Mouse (Mus musculus): ENCODE measurements around the gene Btnl10.

Gene Btnl10

DNA sequence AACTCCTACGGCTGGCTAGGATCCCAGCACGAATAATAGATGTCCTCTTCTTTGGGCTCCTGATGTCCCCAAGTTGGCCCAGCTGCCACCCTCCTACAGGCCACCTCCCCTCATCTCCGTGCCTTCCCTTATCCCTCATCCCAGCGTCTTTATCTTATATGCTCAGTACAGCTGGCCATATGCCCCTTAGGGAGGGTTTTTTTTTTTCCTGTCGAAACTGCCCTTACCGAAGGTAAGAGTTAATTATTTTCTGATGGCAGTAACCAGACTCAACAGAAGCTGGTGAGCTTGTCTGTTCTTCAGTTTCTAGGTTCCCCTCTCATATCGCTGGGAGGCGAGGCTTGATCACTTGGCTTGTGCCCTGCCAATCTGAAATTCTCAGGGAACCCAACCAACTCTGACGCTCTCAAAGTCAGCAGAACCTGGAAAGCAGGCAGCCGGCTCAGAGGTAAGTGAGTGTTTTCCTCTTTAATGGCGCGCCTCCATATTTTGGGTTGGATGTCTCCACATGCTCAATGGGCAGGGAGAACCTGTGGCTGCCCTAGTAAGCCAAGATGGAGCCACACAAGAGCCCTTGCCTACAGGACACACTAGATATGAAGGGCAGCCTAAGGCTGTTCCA is at the start of gene Btnl10:
TSS of gene Btnl10 (plus strand) at position 164 of the 622 bp plus-strand sequence.
- DNase-seq (ENCODE audit: extremely low read depth, insufficient read length, low spot score), result no peak

DNA sequence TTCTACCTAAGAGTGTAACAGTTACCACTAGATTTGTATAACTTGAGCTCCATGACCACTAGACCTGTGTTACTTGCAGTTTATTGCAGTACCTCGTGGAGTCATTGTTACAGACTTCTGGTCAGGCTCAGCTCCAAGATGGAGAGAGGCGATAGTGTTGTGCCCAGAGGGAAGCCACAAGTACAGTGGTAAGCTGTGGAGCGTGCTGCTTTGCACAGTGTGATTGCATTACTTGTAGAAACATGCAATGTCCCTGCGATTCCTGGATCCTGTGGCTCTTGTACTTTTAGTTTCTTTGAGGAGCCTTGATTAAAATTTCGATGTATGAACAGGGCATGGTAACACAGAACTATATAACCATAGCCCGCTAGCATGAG is 49.8 kb upstream of the Btnl10 start:
- no peak for DNase-seq (ENCODE audit: extremely low read depth, insufficient read length, low spot score)

DNA sequence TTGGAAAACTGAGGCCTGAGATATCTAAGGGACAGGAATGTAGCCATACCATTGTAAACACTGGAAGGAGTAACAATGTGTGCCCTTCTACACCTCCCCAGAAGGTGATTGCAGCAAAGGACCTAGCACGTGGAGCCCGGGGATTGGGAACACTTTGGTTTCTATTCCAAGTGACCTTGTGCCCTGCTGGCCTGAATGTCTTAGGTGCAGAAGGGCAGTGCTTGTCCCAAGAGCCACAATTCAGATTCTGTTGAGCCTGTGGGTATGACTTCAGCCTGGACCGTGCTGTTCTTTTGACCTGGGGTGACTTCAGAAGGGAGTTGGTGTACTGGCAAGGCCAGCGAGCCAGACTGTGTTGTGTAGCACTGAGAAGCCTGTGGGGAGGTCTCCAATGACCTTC is 46.7 kb upstream of the Btnl10 start:
- DNase-seq (ENCODE audit: extremely low read depth, insufficient read length, low spot score), result no peak

DNA sequence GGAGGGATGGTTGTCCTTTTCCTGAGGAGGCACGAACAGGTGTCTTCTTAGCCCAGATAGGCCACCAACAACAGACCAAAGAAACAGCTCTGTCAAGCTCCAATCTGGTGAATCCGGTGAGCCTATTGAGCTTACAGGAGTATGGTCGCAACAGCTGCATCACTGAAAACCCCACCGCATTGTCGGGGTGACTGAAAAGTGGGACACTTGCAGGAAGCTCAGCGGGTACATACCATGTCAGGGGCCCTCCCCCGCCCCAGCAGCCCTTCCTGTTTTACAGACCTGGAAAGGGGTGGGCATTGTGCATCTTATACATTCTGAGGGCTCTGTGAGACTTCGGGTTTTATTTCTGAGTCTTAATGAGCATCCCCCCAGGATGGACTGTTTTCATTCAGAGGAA is 34.0 kb upstream of the Btnl10 start:
- DNase-seq (ENCODE audit: extremely low read depth, insufficient read length, low spot score), result no peak

DNA sequence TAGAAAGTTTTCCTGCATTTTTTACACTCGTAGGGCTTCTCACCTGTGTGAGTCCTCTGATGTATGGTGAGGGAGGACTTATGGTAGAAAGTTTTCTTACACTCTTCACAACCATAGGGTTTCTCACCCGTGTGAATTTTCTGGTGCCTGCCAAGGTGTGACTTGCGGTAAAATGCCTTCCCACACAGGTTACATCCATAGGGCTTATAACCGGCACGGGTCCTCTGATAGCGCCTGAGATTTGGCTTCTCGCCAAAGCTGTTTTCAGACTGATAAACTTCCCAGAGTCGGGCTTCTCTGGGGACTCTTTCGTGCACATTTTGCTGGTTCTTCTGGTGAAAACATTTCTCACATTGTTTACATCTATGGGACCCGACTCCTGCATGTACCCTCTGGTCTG is 27.2 kb upstream of the Btnl10 start:
- DNase-seq (ENCODE audit: extremely low read depth, insufficient read length, low spot score), result no peak

DNA sequence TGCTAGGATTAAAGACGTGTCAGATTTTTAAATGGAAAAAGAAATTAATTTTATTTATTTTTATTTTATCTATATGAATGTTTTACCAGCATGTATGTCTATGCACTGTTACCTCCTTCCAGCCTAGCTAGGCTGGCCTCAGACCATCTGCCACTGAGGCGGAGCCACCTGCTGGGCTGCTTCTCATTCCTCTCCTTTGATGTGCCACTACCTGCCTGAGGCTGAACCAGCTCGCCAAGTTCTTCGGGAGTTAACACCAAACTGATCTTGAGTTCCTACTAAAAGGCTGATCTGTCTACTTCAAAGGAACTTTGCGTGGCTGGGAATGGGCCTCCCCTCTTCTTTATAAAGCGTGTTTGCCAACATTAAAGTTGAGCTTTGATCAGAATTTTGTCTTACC is 23.3 kb upstream of the Btnl10 start:
- DNase-seq (ENCODE audit: extremely low read depth, insufficient read length, low spot score), result no peak

DNA sequence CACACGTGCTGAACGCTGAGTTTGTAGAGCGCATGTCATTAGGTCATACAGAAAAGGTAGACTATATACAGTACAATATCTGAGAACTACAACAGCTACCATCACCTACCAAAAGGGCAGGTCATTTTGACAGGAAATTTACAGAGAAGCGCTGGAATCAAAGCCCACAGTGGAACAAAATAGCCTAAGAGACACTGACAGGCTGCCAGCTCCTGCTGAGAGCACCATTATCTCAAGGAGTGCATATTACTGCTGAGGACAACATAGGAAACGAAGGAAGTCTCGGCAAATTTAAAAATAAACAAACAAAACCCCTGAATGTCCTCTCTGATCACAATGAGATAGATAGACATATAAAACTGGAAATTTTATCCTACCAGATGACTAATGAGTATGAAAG is 20.2 kb upstream of the Btnl10 start:
- no peak for DNase-seq (ENCODE audit: extremely low read depth, insufficient read length, low spot score)

DNA sequence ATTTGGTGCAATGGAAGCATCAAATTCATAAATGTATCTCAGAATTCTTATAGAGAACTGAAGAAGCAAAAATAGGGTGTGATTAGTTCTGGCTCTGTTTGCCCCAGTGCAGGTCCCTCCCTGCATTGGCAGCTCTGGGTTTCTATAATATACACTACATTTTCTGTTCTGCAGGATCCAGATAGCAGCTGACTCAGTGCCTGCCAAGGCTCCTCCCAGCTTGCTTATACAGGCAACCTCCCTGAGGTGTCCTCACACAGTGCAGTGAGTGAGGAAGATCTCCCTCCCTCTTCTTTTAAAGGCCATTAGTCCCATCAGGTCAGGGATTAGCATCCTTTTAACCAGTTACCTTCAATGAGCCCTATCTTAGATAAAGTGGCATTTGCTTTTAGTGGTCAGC is 16.6 kb upstream of the Btnl10 start:
- DNase-seq (ENCODE audit: extremely low read depth, insufficient read length, low spot score), result no peak

DNA sequence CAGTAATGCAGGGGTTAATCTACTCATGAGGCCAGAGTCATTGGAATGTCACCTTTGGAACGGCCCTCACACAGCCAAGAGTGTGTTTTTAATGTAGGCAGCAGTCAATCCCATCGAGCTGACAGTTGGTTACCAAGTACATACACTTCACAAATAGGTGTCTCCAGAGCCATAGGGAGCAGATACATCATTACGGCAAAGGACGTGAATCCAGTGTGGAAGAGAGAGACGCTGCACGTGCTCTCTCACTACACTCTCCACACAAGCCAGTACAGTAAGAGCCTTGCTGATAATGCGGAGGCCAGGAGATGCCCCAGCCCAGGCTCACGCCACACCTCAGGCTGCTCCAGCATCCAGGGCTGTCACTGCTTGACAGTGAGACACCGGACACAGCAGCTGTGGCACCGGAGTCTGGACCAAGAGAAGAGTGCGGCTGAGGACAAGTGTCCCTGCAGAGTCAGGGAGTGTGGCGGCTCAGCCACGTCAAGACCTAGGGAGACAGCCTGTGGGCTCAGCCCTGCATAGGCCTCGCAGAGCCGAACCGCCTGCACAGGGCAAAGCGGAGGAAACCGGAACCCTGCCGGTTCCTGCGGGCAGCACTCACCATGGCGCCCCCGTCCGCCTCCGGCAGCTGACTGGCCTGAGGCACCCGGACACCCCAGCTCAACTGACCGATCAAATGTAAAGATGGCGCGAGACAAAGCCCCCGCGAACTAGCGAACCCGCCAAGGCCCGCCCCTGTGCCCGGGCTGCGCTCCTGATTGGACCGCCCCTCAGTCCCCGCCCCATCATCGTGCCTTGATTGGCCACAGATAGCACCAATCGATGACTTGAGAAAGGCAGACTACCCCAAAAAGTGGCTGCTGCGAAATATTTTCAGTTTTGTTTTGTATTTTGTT is 13.9 kb upstream of the Btnl10 start, which contains the start of gene Zfp39:
TSS of gene Zfp39 (minus strand) at position 715 of the 899 bp plus-strand sequence.
- DNase-seq (ENCODE audit: extremely low read depth, insufficient read length, low spot score), result peak; percentile 98

DNA sequence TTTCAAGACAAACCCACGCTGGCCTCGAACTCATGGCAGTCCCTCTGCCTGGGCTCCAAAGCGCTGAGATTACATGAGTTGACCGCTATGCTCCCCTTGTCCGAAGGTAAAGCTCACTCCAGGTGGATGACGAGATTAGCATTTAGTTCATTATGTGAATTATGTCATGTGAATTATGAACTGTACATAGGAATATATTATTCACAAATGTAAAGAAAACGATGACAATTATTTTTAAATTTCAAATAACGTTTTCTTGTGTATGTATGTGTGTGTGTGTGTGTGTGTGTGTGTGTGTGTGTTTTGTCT is 13.3 kb upstream of the Btnl10 start:
- no peak for DNase-seq (ENCODE audit: extremely low read depth, insufficient read length, low spot score)

DNA sequence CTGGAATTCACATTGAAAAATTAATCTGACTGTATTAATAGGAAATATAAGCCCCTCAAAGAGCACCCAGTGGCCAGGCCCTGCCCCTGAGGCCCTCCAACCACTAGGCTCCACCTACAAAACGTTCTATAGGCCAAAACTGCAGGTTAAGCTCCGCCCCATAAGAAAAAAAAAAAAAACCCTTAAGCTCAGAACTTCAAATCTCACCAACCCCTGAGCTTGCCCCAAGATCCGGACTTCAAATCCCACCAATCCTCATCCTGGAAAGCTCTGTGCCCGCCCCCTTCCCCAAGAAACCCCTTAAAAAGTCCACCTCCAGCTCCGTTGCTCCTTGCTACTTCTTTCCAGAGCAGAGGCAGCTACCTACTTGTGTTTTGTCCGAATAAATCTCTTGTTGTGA is 12.9 kb upstream of the Btnl10 start:
- peak; percentile 50 for DNase-seq (ENCODE audit: extremely low read depth, insufficient read length, low spot score)

DNA sequence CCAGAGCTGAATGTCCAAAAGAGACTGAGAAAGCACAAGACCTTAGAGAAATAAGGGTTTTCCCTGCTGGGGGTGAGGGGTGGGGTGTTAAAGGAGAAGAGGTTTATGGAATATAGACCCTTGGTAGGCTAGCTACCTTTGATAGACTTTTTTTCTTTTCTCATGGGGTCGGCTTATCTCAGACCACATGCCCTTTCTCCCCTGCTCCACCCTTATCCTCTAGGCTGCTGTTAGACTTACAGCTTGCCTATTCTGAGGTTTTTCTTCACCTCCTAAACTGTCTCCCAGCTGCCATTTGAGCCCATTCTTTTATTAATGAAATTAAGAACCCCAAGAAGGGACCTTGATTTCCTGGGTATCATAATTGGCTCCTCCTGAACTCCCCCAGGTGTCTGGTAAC is 3.9 kb upstream of the Btnl10 start:
- DNase-seq (ENCODE audit: extremely low read depth, insufficient read length, low spot score), result no peak

DNA sequence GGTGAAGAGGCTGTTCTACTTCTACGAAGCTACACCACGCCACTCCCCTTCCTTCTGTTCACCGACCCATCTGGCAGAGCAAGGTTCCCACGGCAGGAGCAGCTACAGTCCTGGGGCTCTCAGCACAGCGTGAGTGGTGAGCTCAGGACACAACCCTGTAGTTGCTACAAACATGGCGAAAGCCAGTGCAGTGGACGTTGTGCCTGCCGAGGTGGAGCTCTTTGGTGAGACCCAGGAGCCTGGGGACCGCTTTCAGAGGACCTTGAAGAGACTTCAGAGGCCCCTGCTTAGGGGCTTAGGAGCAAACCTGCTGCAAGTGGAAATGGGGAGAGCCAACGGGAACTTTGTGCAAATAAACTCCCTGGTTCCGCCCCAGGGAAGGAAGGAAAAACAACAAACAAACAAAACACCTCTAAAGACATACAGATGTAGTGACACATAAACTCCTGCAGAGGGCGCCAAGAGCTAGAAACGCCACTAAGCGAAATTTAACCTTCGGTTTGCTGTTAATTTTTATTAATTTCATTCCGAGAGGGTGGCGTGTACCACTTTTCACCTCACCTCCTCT is 3.2 kb upstream of the Btnl10 start:
- DNase-seq (ENCODE audit: extremely low read depth, insufficient read length, low spot score), result no peak

DNA sequence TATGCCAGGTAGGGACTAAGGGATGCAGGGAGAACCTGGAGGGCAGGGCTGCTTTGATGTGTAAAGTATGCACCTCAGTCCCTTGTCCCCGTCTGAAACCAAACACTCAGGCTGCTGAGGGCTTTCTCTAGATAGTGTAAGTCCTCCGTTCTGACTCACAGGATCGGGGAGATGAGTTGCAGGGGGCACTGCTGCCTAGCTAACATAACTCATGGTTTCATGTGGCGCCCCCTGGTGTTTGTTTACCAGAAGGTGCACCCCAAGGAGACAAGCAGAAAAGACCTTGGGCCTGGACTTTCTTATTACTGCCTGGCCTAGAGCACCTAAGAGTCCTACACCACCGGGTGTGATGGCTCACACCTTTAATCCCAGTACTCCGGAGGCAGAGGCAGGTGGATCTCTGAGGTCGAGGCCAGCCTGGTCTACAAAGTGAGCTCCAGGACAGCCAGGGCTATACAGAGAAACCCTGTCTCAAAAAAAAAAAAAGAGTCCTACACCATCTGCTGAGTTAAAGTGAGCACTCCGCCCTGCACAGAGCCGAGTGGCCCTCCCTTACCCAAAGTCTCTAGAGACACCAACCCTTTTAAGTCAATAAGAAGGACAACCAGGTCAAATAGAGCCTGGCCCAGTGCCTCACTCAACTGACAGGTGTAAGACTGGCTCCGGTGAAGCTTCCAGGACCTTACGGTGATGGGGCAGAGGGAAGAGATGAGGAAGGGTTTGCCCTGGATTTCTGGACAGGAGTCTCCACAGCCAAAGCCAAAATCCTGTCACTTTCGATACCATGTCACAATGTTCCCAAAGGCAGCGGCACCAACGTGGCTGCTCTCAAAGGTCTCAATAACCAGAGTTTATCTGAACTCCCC is 596 bp upstream of the Btnl10 start:
- peak; percentile 27 for DNase-seq (ENCODE audit: extremely low read depth, insufficient read length, low spot score)

DNA sequence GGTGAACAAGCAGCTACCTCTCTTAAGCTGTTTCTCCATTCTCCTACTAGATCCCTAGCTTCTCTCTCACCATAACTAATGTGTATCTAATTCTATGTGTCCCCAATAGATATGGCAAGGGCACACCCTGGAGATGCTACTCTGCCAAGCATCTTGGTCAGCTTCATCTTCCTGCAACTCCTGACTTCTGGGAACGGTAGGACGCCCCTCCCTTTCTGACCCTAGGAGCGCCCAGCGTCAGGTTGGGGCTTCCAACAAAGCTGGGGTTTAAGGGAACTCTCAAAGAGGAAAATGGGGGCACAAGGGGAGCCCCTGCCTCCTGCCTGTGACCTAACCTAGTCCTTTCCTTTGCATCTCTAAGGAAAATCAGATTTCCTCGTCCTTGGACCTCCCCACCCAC is 1.1 kb downstream of the Btnl10 start:
- DNase-seq (ENCODE audit: extremely low read depth, insufficient read length, low spot score), result no peak

DNA sequence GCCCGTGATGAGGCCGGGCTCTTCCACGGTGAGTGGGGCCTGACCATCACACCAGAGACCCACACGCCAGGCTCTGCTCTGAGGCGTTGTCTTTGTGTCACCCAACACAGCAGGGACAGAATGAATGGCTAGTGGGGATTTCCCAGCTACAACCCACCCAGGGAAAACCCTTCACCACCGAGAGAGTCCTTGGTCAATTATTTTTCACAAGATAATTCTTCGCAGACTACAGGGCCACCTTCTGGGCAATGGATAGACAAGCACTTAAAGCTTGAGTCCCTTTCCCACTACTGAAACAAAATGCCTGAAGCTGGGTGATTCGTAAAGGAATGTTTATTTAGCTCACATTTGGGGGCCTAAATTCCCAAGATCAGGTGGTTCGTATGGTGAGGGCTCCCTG is 4.7 kb downstream of the Btnl10 start:
- DNase-seq (ENCODE audit: extremely low read depth, insufficient read length, low spot score), result no peak

DNA sequence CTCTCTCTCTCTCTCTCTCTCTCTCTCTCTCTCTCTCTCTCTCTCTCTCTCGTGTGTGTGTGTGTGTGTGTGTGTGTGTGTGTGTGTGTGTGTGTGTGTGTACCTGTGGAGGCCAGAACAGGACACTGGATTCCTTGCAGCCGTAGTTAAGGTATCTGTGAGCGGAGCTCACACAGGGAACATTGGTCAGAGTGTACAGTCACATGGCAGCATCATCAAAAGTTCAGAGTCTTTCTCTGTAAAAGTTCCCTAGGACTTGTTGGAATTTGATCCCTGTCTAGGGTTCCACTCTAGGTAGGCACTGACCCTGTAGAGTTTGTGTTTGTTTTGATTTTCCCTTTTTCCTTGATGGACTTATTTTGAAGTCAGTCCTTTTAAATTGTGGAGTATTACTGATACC is 8.9 kb downstream of the Btnl10 start:
- DNase-seq (ENCODE audit: extremely low read depth, insufficient read length, low spot score), result no peak

DNA sequence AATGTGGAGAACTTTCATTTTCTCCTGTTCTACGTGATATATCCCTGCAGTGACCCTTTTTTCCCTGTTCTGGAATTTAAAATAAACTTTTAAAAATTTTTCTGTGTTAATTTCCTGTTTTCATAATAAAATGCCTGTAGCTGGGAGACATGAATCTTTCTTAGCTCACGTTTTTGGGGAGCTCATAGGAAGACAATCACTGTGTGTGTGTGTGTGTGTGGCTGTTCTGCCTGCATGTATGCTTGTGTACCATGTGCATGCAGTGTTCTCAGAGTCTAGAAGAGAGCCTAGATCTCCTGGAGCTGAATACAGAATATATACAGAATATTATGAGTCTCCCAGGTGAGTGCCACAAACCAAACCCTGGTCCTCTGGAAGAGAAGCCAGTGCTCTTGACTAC is 9.3 kb downstream of the Btnl10 start:
- DNase-seq (ENCODE audit: extremely low read depth, insufficient read length, low spot score), result no peak

DNA sequence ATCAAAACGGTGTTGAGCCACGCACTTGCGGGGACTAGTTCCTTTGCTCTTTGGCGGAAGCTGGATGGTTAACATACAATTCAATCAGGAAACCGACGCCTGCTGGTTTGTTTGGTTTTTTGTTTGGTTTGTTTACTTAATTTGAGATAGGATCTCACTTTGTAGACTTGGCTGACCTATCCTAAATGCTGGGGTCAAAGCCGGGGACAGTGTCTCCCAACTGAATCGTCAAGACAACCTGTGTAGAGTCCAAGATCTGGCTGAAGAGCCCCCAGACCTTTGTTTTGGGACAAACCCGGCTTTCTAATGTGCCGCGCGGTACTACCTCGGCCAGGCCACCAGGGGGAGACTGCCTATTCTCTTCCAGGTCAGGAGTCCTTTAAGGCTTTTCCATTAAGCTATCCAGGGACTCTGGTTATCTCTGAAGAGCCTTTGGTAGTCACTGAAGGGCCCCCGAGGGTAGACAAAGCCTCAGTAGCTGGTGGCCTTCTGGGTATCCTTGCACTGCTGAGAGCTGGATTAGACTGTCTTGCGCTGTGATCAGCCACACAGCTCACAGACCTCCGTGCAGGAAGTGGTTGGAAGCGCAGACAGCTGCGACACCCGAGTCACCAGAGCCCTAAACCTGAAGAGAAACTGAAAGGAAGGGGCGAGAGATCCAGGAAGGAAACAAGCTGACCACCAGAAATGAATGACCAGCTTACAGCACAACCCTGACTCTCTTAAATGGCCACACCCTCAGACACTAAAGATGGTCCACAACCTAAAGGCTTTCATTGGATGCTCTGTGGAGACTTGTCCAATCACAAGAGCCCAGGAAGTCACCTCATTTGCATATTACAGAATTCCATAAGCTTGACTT is 10.3 kb downstream of the Btnl10 start:
- peak; percentile 54 for DNase-seq (ENCODE audit: extremely low read depth, insufficient read length, low spot score)

DNA sequence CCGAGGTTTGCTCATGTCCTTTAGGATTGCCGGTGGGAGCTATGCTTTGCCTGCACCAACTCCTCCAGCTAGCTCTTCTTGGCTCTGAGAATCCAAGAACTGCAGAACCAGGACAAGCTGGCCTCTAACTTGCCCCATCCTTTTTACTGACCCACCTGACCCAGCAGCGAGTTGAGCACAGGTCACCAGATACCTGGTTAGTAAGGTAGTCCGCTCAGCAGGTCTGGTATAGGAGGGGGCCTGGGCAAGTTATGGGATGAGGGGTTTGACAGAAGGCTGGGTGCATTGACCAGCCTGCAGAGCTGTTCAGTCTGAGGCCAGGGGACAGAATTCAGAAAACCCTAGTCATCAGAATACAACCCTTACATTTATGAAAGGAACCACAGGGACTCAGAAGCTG is 11.3 kb downstream of the Btnl10 start:
- no peak for DNase-seq (ENCODE audit: extremely low read depth, insufficient read length, low spot score)
